Mouse (Mus musculus) stomach, postnatal 0 days (tissue): ENCODE measurements around the gene Kif11. TPM values are rescaled to one million over a fixed set of nuclear protein-coding genes. Genes with fewer than 3 reads are reported as not detected.

Experiments
- ATAC-seq: fragments of 200-750 bp; cut with Nextera tagmentation; 2 replicates; pipeline ENCODE4 v1.8.0; 2017; ENCODE audit not compliant: low FRiP score, low TSS enrichment
- DNase-seq: peaks from one replicate; pipeline ENCODE4 v3.0.0-alpha.2; 2016; ENCODE audit warnings: low spot score
- H3K27ac ChIP-seq: fragments of 300-500 bp; sonication (generic); replicated peaks from 2 replicates; pipeline ENCODE4 v1.5.1; 2014; ENCODE audit warnings: mild to moderate bottlenecking, control low read depth
- H3K27me3 ChIP-seq: fragments of 300-500 bp; sonication (generic); 2 replicates; pipeline ENCODE4 v1.6.1; 2014; ENCODE audit warnings: low read length; ENCODE audit not compliant: control insufficient read depth, insufficient read depth
- H3K36me3 ChIP-seq: fragments of 300-500 bp; sonication (generic); 2 replicates; pipeline ENCODE4 v1.6.1; 2014; ENCODE audit warnings: low read length, mixed read lengths; ENCODE audit not compliant: control insufficient read depth, insufficient read depth
- H3K4me1 ChIP-seq: fragments of 300-500 bp; sonication (generic); replicated peaks from 2 replicates; pipeline ENCODE4 v1.6.1; 2014; ENCODE audit warnings: antibody characterized with exemption; ENCODE audit not compliant: control insufficient read depth, insufficient read depth
- H3K4me2 ChIP-seq: fragments of 300-500 bp; sonication (generic); replicated peaks from 2 replicates; pipeline ENCODE4 v1.6.1; 2014; ENCODE audit warnings: low read depth, mild to moderate bottlenecking, control low read depth, moderate library complexity
- H3K4me3 ChIP-seq: fragments of 300-500 bp; sonication (generic); 2 replicates; pipeline ENCODE4 v1.5.1; 2014; ENCODE audit warnings: low read depth, low read length, control low read depth
- H3K9ac ChIP-seq: fragments of 300-500 bp; sonication (generic); 2 replicates; pipeline ENCODE4 v1.6.1; 2014; ENCODE audit warnings: mild to moderate bottlenecking, low read length, control low read depth, mixed read lengths
- H3K9me3 ChIP-seq: fragments of 300-500 bp; sonication (generic); 2 replicates; pipeline ENCODE4 v1.6.1; 2016; ENCODE audit warnings: low read length; ENCODE audit not compliant: control insufficient read depth
- CTCF ChIP-seq: IDR thresholded peaks from 2 replicates; pipeline ENCODE4 v1.5.1; 2016; ENCODE audit warnings: antibody characterized with exemption, low read depth, mild to moderate bottlenecking, moderate library complexity
- EP300 ChIP-seq: optimal IDR thresholded peaks from 2 replicates; pipeline ENCODE3; 2016; ENCODE audit warnings: antibody characterized with exemption
- WGBS: fragments of 180-500 bp; shearing (Covaris S2); extraction: QIAGEN DNeasy Blood & Tissue Kit; methylation state at CpG from one replicate; pipeline ENCODE4 v1.1.7; 2014; 5-methylcytosine and 5-hydroxymethylcytosine counted together
- polyA plus RNA-seq: library from polyadenylated mRNA; unstranded; fragments of >200 nt; fragmentation: Nextera tagmentation; extraction: Ambion mirVana; gene quantifications from 2 replicates; pipeline ENCODE4 v1.2.1, GENCODE M21; 2015

Gene Kif11
- polyA plus RNA-seq, 1 experiment from 2014 or later, result 10.3 TPM

DNA sequence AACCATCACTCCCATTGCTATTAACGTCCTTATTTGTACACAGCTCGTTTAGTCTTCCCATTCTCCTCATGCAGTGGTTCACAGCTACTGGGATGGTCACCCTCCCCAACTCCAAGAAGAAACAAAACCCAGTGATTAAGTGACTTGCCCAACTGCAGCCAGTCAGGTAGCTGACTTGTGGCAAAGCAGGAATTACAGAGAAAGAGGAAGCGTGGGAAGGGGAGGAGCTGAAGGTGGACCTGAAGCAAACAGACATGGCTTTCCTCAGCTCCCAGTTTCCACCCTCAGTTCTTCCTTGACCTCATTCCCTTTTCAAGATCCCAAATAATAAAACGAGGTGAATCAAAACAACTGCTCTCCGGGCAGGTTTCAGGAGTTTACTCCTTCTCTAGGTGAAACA, 35.7 kb upstream of the Kif11 start:
- Histone ChIP-seq H3K27ac (peak overlapping the region; percentile 56), H3K9ac (no peak overlapping the region), H3K4me2 (no peak overlapping the region), H3K27me3 (no peaks in the 10 kb centered on the region), H3K36me3 (no peaks in the 10 kb centered on the region), H3K4me1 (no peaks in the 10 kb centered on the region), H3K4me3 (no peak overlapping the region), H3K9me3 (no peaks in the 10 kb centered on the region)
- WGBS, result 72% methylated on average over 5 of the region's 5 CpGs
- TF ChIP-seq EP300, result no peak
- DNase-seq, result no peak
- ATAC-seq, result no peak

DNA sequence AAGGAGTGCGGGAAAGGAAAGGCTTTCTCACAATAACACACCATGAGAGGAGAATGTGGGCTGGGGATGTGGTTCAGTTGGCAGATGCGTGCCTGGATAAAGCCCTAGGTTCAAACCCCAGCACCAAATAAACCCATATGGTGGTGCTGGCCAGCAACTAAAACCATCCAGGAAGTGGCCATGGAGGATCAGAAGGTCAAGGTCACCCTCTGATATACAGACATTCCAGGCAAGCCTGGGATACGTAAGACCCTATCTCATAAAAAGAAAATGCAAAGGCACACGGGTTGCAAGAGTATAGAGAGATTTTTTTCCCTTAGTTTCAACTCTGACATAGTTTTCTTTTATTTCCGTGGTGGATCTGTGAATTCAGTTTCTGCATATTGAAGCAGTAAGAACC, 35.3 kb upstream of the Kif11 start:
- Histone ChIP-seq H3K4me3 (no peak overlapping the region), H3K9me3 (no peaks in the 10 kb centered on the region), H3K36me3 (no peaks in the 10 kb centered on the region), H3K4me1 (no peaks in the 10 kb centered on the region), H3K4me2 (no peak overlapping the region), H3K9ac (no peak overlapping the region), H3K27ac (peak overlapping the region; percentile 56), H3K27me3 (no peaks in the 10 kb centered on the region)
- DNase-seq, result no peak
- no peak for ATAC-seq
- 75% methylated on average over 5 of the region's 5 CpGs for WGBS
- no peak for TF ChIP-seq CTCF
- TF ChIP-seq EP300, result no peak

DNA sequence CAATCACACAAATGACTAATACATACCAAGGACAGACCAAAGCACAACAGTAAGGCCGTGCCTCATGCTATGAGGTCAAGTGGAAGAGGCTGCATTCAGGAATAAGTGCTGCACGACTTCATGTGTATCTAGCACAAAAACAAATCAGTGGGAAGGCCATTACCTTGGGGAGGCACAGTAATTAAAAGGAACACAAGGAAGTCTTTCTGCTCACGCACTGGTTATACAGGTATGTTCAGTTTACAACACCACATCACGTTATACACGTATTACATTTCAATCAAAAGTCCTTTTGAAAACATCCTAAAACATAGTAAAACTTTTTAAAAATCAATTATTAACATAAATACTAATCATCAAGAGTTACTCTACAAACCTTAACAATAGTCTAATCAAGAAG, 32.3 kb upstream of the Kif11 start:
- Histone ChIP-seq H3K27ac (no peak overlapping the region), H3K27me3 (no peaks in the 10 kb centered on the region), H3K9me3 (no peaks in the 10 kb centered on the region), H3K4me1 (no peaks in the 10 kb centered on the region), H3K4me2 (no peak overlapping the region), H3K4me3 (no peak overlapping the region), H3K36me3 (no peaks in the 10 kb centered on the region), H3K9ac (no peak overlapping the region)
- ATAC-seq (peak; percentile 42; the same call in 1 of the 2 replicates), DNase-seq (no peak)
- 54% methylated on average over 5 of the region's 5 CpGs for WGBS
- TF ChIP-seq EP300 (no peak), CTCF (no peak)

DNA sequence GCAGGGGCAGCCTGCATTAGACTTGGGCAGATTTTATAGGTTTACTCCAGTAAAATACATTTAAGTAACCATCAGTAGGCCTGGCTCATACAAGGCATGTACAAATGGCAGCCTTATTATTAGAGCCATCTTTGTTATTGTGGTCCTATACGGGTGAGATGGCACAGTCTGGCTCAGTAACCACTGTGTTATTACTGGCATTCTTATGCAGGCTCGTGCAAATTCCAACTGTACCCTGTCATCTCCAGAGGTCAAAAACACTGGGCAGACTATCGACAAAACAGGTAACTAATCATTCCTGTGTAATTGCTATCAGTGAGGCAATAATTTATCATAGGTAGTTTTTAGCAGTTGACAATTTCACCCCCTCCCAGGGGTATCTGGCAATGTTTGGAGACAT, 29.9 kb upstream of the Kif11 start:
- Histone ChIP-seq H3K9me3 (no peaks in the 10 kb centered on the region), H3K27ac (no peak overlapping the region), H3K4me1 (no peaks in the 10 kb centered on the region), H3K9ac (no peak overlapping the region), H3K27me3 (no peaks in the 10 kb centered on the region), H3K4me2 (no peak overlapping the region), H3K36me3 (no peaks in the 10 kb centered on the region), H3K4me3 (no peak overlapping the region)
- ATAC-seq (no peak), DNase-seq (no peak)
- no peak for TF ChIP-seq EP300
- TF ChIP-seq CTCF, result no peak
- WGBS, result 35% methylated on average over 3 of the region's 3 CpGs

DNA sequence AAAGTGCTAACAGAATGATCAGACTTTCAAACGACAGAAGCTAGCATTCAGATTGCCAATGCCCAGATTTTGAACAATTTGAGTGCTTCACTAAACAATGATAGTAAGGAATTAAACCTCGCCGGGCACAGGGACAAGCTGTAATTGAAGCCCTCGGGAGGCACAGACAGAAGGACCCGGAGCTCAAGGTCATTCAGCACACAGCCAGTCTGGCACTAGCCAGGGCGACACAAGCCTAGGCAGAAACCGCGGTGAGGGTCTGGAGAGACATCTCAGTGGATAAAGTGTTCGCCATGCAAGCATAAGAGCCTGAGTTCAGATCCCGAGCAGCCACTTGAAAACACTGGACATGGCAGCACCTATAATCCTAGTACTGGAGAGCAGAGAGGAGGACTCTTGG, 27.9 kb upstream of the Kif11 start:
- Histone ChIP-seq H3K4me1 (no peaks in the 10 kb centered on the region), H3K36me3 (no peaks in the 10 kb centered on the region), H3K4me2 (no peak overlapping the region), H3K4me3 (no peak overlapping the region), H3K9me3 (no peaks in the 10 kb centered on the region), H3K27ac (no peak overlapping the region), H3K27me3 (no peaks in the 10 kb centered on the region), H3K9ac (no peak overlapping the region)
- ATAC-seq, result no peak
- no peak for DNase-seq
- WGBS, result 87% methylated on average over 10 of the region's 10 CpGs
- no peak for TF ChIP-seq EP300
- TF ChIP-seq CTCF, result no peak

DNA sequence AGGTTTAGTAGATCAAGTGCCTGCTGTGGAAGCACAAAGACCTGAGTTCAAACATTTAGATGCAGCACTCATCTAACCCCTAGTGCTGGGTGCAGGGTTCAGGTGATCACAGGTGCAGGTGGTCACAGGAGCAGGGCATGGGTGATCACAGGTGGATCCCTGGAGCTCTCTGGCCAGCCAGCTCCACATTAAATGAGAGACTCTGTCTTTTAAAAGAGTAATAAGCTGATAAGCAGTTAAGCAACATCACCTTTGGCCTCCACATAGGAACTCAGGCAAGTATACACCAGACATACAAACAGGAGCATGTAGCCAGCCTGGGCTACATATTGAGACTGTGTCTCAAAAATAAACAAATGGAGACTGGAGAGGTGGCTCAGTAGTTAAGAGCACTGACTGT, 27.3 kb upstream of the Kif11 start:
- H3K27me3 ChIP-seq, result no peaks in the 10 kb centered on the region
- no peak for DNase-seq
- no peaks in the 10 kb centered on the region for H3K36me3 ChIP-seq
- no peak overlapping the region for H3K9ac ChIP-seq
- H3K9me3 ChIP-seq, result no peaks in the 10 kb centered on the region
- TF ChIP-seq CTCF (no peak), EP300 (no peak)
- no peak for ATAC-seq
- H3K4me3 ChIP-seq, result no peak overlapping the region
- H3K4me1 ChIP-seq, result no peaks in the 10 kb centered on the region
- H3K27ac ChIP-seq, result no peak overlapping the region
- no peak overlapping the region for H3K4me2 ChIP-seq
